Mouse (Mus musculus) MEL (cell line): Measurements from ENCODE around the gene Kmo.

ENCODE experiments used
- EP300 ChIP-seq, 2 experiments: IDR thresholded peaks; 2 replicates each; pipeline ENCODE4 v1.6.1; 2011; ENCODE audit warnings: improper control_type of control experiment in 2 of 2, low read length in 2 of 2, low read depth in 1 of 2, mild to moderate bottlenecking in 1 of 2
- JUND ChIP-seq: IDR thresholded peaks from 2 replicates; pipeline ENCODE4 v1.6.1; 2011; ENCODE audit warnings: low read depth, mild to moderate bottlenecking, improper control_type of control experiment, low read length
- POLR2A ChIP-seq, 2 experiments: IDR thresholded peaks; 2 replicates each; pipeline ENCODE4 v1.6.1; 2011 to 2012; ENCODE audit warnings: low read length in 2 of 2, mild to moderate bottlenecking in 2 of 2, control low read depth in 1 of 2, improper control_type of control experiment in 1 of 2, low read depth in 1 of 2, moderate library complexity in 1 of 2; ENCODE audit not compliant: control insufficient read depth in 1 of 2, insufficient read depth in 1 of 2, poor library complexity in 1 of 2
- POLR2AphosphoS2 ChIP-seq: IDR thresholded peaks from 2 replicates; pipeline ENCODE4 v1.6.1; 2011; ENCODE audit warnings: low read length, improper control_type of control experiment
- POLR2AphosphoS5 ChIP-seq: IDR thresholded peaks from 2 replicates; pipeline ENCODE4 v1.6.1; 2012; ENCODE audit warnings: low read depth, borderline replicate concordance, mild to moderate bottlenecking, inconsistent platforms, low read length, moderate library complexity, mixed read lengths

GRCm38 (mm10) chr1:175668666-175669405 is 48.7 kb downstream of the Kmo start:
- no peak for TF ChIP-seq POLR2AphosphoS2
- TF ChIP-seq POLR2A (IDR thresholded peaks at IDR 0.05; ENCODE audit: control insufficient read depth in 1 of 2, insufficient read depth in 1 of 2, low read depth in 1 of 2, low read length in 2 of 2, poor library complexity in 1 of 2): no peak
- no peak for TF ChIP-seq JUND
- no peak for TF ChIP-seq EP300 (IDR thresholded peaks at IDR 0.05; ENCODE audit: low read depth in 1 of 2, low read length in 2 of 2)
- TF ChIP-seq POLR2AphosphoS5: no peak
